Mouse (Mus musculus): ENCODE data around the gene Gm49318. TPM values are rescaled to one million over a fixed set of nuclear protein-coding genes. Genes with fewer than 3 reads are reported as not detected.

Gm49318 gene
- polyA plus RNA-seq, 2 experiments = not detected

GRCm38 (mm10) chr9:21987592-21988342 lies 83.3 kb downstream of the Gm49318 start:
- H3K27me3 ChIP-seq (ENCODE audit: control insufficient read depth, insufficient read depth, low read length) = peaks cover 70% of the 10 kb centered on the region
- H3K4me1 ChIP-seq (replicated peaks; ENCODE audit: control insufficient read depth in 2 of 2, insufficient read depth in 2 of 2, low read length in 1 of 2) = no peaks in the 10 kb centered on the region

More at GRCm38 (mm10) chr9:21987592-21988342, 83.3 kb downstream of the Gm49318 start:
- Histone ChIP-seq H3K27ac (no peak overlapping the region), H3K9me3 (ENCODE audit: control insufficient read depth, low read length) (no peaks in the 10 kb centered on the region), H3K36me3 (replicated peaks; ENCODE audit: control insufficient read depth, insufficient read depth, low read depth) (no peaks in the 10 kb centered on the region), H3K4me2 (ENCODE audit: low read depth) (no peak overlapping the region), H3K9ac (replicated peaks) (no peak overlapping the region), H3K4me3 (ENCODE audit: insufficient read depth in 1 of 2, low read depth in 2 of 2, low read length in 2 of 2) (no peak overlapping the region)
- ATAC-seq (ENCODE audit: insufficient read depth) (no peak), DNase-seq (ENCODE audit: low read depth in 3 of 3, low spot score in 3 of 3) (no peak)
- no peak for TF ChIP-seq EP300 (IDR thresholded peaks at IDR 0.05; ENCODE audit: low read depth)
- 7% methylated on average over 35 of the region's 36 CpGs for WGBS (ENCODE audit: insufficient replicate concordance)

Small RNAs within 50 kb of the gene (microRNA-seq; reads per million reads assigned to microRNA genes)
- gene Mir7084 = not detected

Other genes with a start within 250 kb of the Gm49318 start
- gene Angptl8, start 235.7 kb downstream of the Gm49318 start, polyA plus RNA-seq (2012; rRNA removed) = 20.4 and 26.8 TPM in 2 replicates
- gene Angptl8, start 235.7 kb downstream of the Gm49318 start, polyA plus RNA-seq (2014; fragmentation: Nextera tagmentation; extraction: Ambion mirVana) = 19.6 and 20.3 TPM in 2 replicates
- 6.7 and 9.0 TPM in 2 replicates for gene Dock6, start 218.6 kb downstream of the Gm49318 start, polyA plus RNA-seq (2012; rRNA removed)
- 2.1 and 3.4 TPM in 2 replicates for gene Dock6, start 218.6 kb downstream of the Gm49318 start, polyA plus RNA-seq (2014; fragmentation: Nextera tagmentation; extraction: Ambion mirVana)
- 6.7 and 10.3 TPM in 2 replicates for gene Rab3d, start 153.1 kb downstream of the Gm49318 start, polyA plus RNA-seq (2012; rRNA removed)
- 6.4 and 6.5 TPM in 2 replicates for gene Rab3d, start 153.1 kb downstream of the Gm49318 start, polyA plus RNA-seq (2014; fragmentation: Nextera tagmentation; extraction: Ambion mirVana)
- 1.2 and 1.4 TPM in 2 replicates for gene Ccdc159, start 143.8 kb downstream of the Gm49318 start, polyA plus RNA-seq (2012; rRNA removed)
- 0.52 and 0.58 TPM in 2 replicates for gene Ccdc159, start 143.8 kb downstream of the Gm49318 start, polyA plus RNA-seq (2014; fragmentation: Nextera tagmentation; extraction: Ambion mirVana)
- gene Tmem205, start 143.7 kb downstream of the Gm49318 start, polyA plus RNA-seq (2012; rRNA removed) = 37.5 and 61.5 TPM in 2 replicates
- 106 and 110 TPM in 2 replicates for gene Tmem205, start 143.7 kb downstream of the Gm49318 start, polyA plus RNA-seq (2014; fragmentation: Nextera tagmentation; extraction: Ambion mirVana)
- gene Plppr2, start 134.2 kb downstream of the Gm49318 start, polyA plus RNA-seq (2012; rRNA removed) = 2.6 and 3.9 TPM in 2 replicates
- 0.99 and 1.3 TPM in 2 replicates for gene Plppr2, start 134.2 kb downstream of the Gm49318 start, polyA plus RNA-seq (2014; fragmentation: Nextera tagmentation; extraction: Ambion mirVana)
- 1.4 TPM in 2 replicates for gene Swsap1, start 115.5 kb downstream of the Gm49318 start, polyA plus RNA-seq (2012; rRNA removed)
- gene Swsap1, start 115.5 kb downstream of the Gm49318 start, polyA plus RNA-seq (2014; fragmentation: Nextera tagmentation; extraction: Ambion mirVana) = 3.5 and 3.6 TPM in 2 replicates
- gene Epor, start 107.8 kb downstream of the Gm49318 start, polyA plus RNA-seq (2012; rRNA removed) = 146 and 180 TPM in 2 replicates
- gene Epor, start 107.8 kb downstream of the Gm49318 start, polyA plus RNA-seq (2014; fragmentation: Nextera tagmentation; extraction: Ambion mirVana) = 82.6 and 96.5 TPM in 2 replicates
- gene Rgl3, start 81.8 kb downstream of the Gm49318 start, polyA plus RNA-seq (2012; rRNA removed) = 0.19 and 0.24 TPM in 2 replicates
- gene Rgl3, start 81.8 kb downstream of the Gm49318 start, polyA plus RNA-seq (2014; fragmentation: Nextera tagmentation; extraction: Ambion mirVana) = 0.27 TPM in 1 of 2 replicates, not detected in the other
- gene Ccdc151, start 68.6 kb downstream of the Gm49318 start, polyA plus RNA-seq (2012; rRNA removed) = 0.02 and 0.06 TPM in 2 replicates
- not detected in 2 replicates for gene Ccdc151, start 68.6 kb downstream of the Gm49318 start, polyA plus RNA-seq (2014; fragmentation: Nextera tagmentation; extraction: Ambion mirVana)
- 31.5 and 45.1 TPM in 2 replicates for gene Prkcsh, start 68.5 kb downstream of the Gm49318 start, polyA plus RNA-seq (2012; rRNA removed)
- gene Prkcsh, start 68.5 kb downstream of the Gm49318 start, polyA plus RNA-seq (2014; fragmentation: Nextera tagmentation; extraction: Ambion mirVana) = 29.2 and 31.2 TPM in 2 replicates
- 0.01 and 0.22 TPM in 2 replicates for gene Elavl3, start 19.2 kb downstream of the Gm49318 start, polyA plus RNA-seq (2012; rRNA removed)
- not detected in 2 replicates for gene Elavl3, start 19.2 kb downstream of the Gm49318 start, polyA plus RNA-seq (2014; fragmentation: Nextera tagmentation; extraction: Ambion mirVana)
- gene Zfp653, start 117 bp upstream of the Gm49318 start, polyA plus RNA-seq (2012; rRNA removed) = 6.6 and 8.0 TPM in 2 replicates
- gene Zfp653, start 117 bp upstream of the Gm49318 start, polyA plus RNA-seq (2014; fragmentation: Nextera tagmentation; extraction: Ambion mirVana) = 2.4 and 3.1 TPM in 2 replicates
- gene Ecsit, start 14.2 kb upstream of the Gm49318 start, polyA plus RNA-seq (2012; rRNA removed) = 14.6 and 14.7 TPM in 2 replicates
- gene Ecsit, start 14.2 kb upstream of the Gm49318 start, polyA plus RNA-seq (2014; fragmentation: Nextera tagmentation; extraction: Ambion mirVana) = 16.8 and 19.9 TPM in 2 replicates
- 0.17 and 0.91 TPM in 2 replicates for gene Cnn1, start 28.0 kb upstream of the Gm49318 start, polyA plus RNA-seq (2012; rRNA removed)
- 0.09 and 0.44 TPM in 2 replicates for gene Cnn1, start 28.0 kb upstream of the Gm49318 start, polyA plus RNA-seq (2014; fragmentation: Nextera tagmentation; extraction: Ambion mirVana)
- 59.5 and 72.5 TPM in 2 replicates for gene Elof1, start 45.9 kb upstream of the Gm49318 start, polyA plus RNA-seq (2012; rRNA removed)
- gene Elof1, start 45.9 kb upstream of the Gm49318 start, polyA plus RNA-seq (2014; fragmentation: Nextera tagmentation; extraction: Ambion mirVana) = 98.2 and 102 TPM in 2 replicates
- 181 and 203 TPM in 2 replicates for gene Acp5, start 64.5 kb upstream of the Gm49318 start, polyA plus RNA-seq (2012; rRNA removed)
- gene Acp5, start 64.5 kb upstream of the Gm49318 start, polyA plus RNA-seq (2014; fragmentation: Nextera tagmentation; extraction: Ambion mirVana) = 195 and 196 TPM in 2 replicates
- gene Pigyl, start 85.6 kb upstream of the Gm49318 start, polyA plus RNA-seq (2012; rRNA removed) = 17.5 and 26.4 TPM in 2 replicates
- gene Pigyl, start 85.6 kb upstream of the Gm49318 start, polyA plus RNA-seq (2014; fragmentation: Nextera tagmentation; extraction: Ambion mirVana) = 41.5 and 42.1 TPM in 2 replicates
- gene Zfp872, start 116.8 kb upstream of the Gm49318 start, polyA plus RNA-seq (2012; rRNA removed) = not detected in 2 replicates
- gene Zfp872, start 116.8 kb upstream of the Gm49318 start, polyA plus RNA-seq (2014; fragmentation: Nextera tagmentation; extraction: Ambion mirVana) = not detected in 2 replicates
- gene Zfp809, start 154.5 kb upstream of the Gm49318 start, polyA plus RNA-seq (2012; rRNA removed) = 2.8 and 4.7 TPM in 2 replicates
- gene Zfp809, start 154.5 kb upstream of the Gm49318 start, polyA plus RNA-seq (2014; fragmentation: Nextera tagmentation; extraction: Ambion mirVana) = 6.0 and 6.5 TPM in 2 replicates
- 0.35 and 0.63 TPM in 2 replicates for gene Zfp599, start 188.6 kb upstream of the Gm49318 start, polyA plus RNA-seq (2012; rRNA removed)
- gene Zfp599, start 188.6 kb upstream of the Gm49318 start, polyA plus RNA-seq (2014; fragmentation: Nextera tagmentation; extraction: Ambion mirVana) = 1.5 and 1.9 TPM in 2 replicates
- gene Zfp810, start 236.4 kb upstream of the Gm49318 start, polyA plus RNA-seq (2012; rRNA removed) = 1.5 and 2.2 TPM in 2 replicates
- 1.9 and 2.0 TPM in 2 replicates for gene Zfp810, start 236.4 kb upstream of the Gm49318 start, polyA plus RNA-seq (2014; fragmentation: Nextera tagmentation; extraction: Ambion mirVana)